Mouse (Mus musculus): ENCODE measurements around the gene Gsk3a. TPM values are rescaled to one million over a fixed set of nuclear protein-coding genes. Genes with fewer than 3 reads are reported as not detected.

Gene Gsk3a
- polyA plus RNA-seq, 1 experiment from 2014 or later, result 13.0 TPM

GRCm38 (mm10) chr7:25246759-25247137 is 9.1 kb upstream of the Gsk3a start:
- Histone ChIP-seq H3K36me3 (peaks cover 43% of the 10 kb centered on the region), H3K4me2 (replicated peaks) (peak overlapping the region; percentile 86), H3K4me3 (replicated peaks) (peak overlapping the region; percentile 97), H3K9ac (peak overlapping the region; percentile 90), H3K27ac (replicated peaks) (peak overlapping the region; percentile 99), H3K27me3 (no peaks in the 10 kb centered on the region), H3K4me1 (peaks cover 67% of the 10 kb centered on the region), H3K9me3 (replicated peaks) (no peaks in the 10 kb centered on the region)
- whole genome bisulfite sequencing, result 31% methylated on average over 4 of the region's 4 CpGs
- ATAC-seq (ENCODE audit: insufficient number of reproducible peaks, low FRiP score, low TSS enrichment, low read depth), result no peak

- Histone ChIP-seq H3K4me1 (peaks cover 67% of the 10 kb centered on the region), H3K9ac (peak overlapping the region; percentile 21), H3K4me3 (replicated peaks) (peak overlapping the region; percentile 97), H3K27me3 (no peaks in the 10 kb centered on the region), H3K27ac (replicated peaks) (peak overlapping the region; percentile 99), H3K9me3 (replicated peaks) (no peaks in the 10 kb centered on the region), H3K4me2 (replicated peaks) (peak overlapping the region; percentile 86), H3K36me3 (peaks cover 48% of the 10 kb centered on the region)
- no peak for ATAC-seq (ENCODE audit: insufficient number of reproducible peaks, low FRiP score, low TSS enrichment, low read depth)
- 31% methylated on average over 20 of the region's 20 CpGs for WGBS
Measured at GRCm38 (mm10) chr7:25246079-25246758, 8.6 kb upstream of the Gsk3a start.

GRCm38 (mm10) chr7:25244562-25245369 is 7.1 kb upstream of the Gsk3a start:
- Histone ChIP-seq H3K27me3 (no peaks in the 10 kb centered on the region), H3K4me2 (replicated peaks) (no peak overlapping the region), H3K9ac (no peak overlapping the region), H3K36me3 (peaks cover 49% of the 10 kb centered on the region), H3K4me1 (peaks cover 72% of the 10 kb centered on the region), H3K4me3 (replicated peaks) (no peak overlapping the region), H3K9me3 (replicated peaks) (no peaks in the 10 kb centered on the region), H3K27ac (replicated peaks) (0 out of 2 replicates have a peak overlapping the region, but pooled peaks have one; percentile 22)
- 80% methylated on average over 30 of the region's 30 CpGs for WGBS
- ATAC-seq (ENCODE audit: insufficient number of reproducible peaks, low FRiP score, low TSS enrichment, low read depth), result no peak

GRCm38 (mm10) chr7:25243361-25243760 is 5.7 kb upstream of the Gsk3a start:
- no peaks in the 10 kb centered on the region for H3K27me3 ChIP-seq
- H3K4me1 ChIP-seq, result peaks cover 80% of the 10 kb centered on the region
- H3K9ac ChIP-seq, result no peak overlapping the region
- peaks cover 49% of the 10 kb centered on the region for H3K36me3 ChIP-seq
- H3K4me2 ChIP-seq (replicated peaks), result no peak overlapping the region
- no peak overlapping the region for H3K4me3 ChIP-seq (replicated peaks)
- H3K9me3 ChIP-seq (replicated peaks), result no peaks in the 10 kb centered on the region
- no peak for ATAC-seq (ENCODE audit: insufficient number of reproducible peaks, low FRiP score, low TSS enrichment, low read depth)
- 89% methylated on average over 4 of the region's 4 CpGs for whole genome bisulfite sequencing
- peak overlapping the region; percentile 11; the same call in 1 of the 2 replicates for H3K27ac ChIP-seq (replicated peaks)

GRCm38 (mm10) chr7:25241062-25241461 is 3.4 kb upstream of the Gsk3a start:
- no peaks in the 10 kb centered on the region for H3K9me3 ChIP-seq (replicated peaks)
- peak overlapping the region; percentile 63; the same call in 1 of the 2 replicates for H3K27ac ChIP-seq (replicated peaks)
- no peak overlapping the region for H3K4me3 ChIP-seq (replicated peaks)
- ATAC-seq (ENCODE audit: insufficient number of reproducible peaks, low FRiP score, low TSS enrichment, low read depth), result no peak
- no peaks in the 10 kb centered on the region for H3K27me3 ChIP-seq
- no peak overlapping the region for H3K9ac ChIP-seq
- 27% methylated on average over 2 of the region's 2 CpGs for WGBS
- peaks cover 67% of the 10 kb centered on the region for H3K4me1 ChIP-seq
- no peak overlapping the region for H3K4me2 ChIP-seq (replicated peaks)
- H3K36me3 ChIP-seq, result peaks cover 47% of the 10 kb centered on the region

- Histone ChIP-seq H3K27ac (replicated peaks) (peak overlapping the region; percentile 63; the same call in 1 of the 2 replicates), H3K4me3 (replicated peaks) (no peak overlapping the region), H3K4me1 (peaks cover 67% of the 10 kb centered on the region)
Measured at GRCm38 (mm10) chr7:25240631-25241030, 3.0 kb upstream of the Gsk3a start.

GRCm38 (mm10) chr7:25238829-25239623 is 1.4 kb upstream of the Gsk3a start:
- H3K4me1 ChIP-seq, result peaks cover 63% of the 10 kb centered on the region
- peaks cover 41% of the 10 kb centered on the region for H3K36me3 ChIP-seq
- peak overlapping the region; percentile 70 for H3K4me2 ChIP-seq (replicated peaks)
- peak overlapping the region; percentile 84 for H3K27ac ChIP-seq (replicated peaks)
- peak overlapping the region; percentile 83 for H3K4me3 ChIP-seq (replicated peaks)
- 2% methylated on average over 30 of the region's 30 CpGs for WGBS
- ATAC-seq (ENCODE audit: insufficient number of reproducible peaks, low FRiP score, low TSS enrichment, low read depth), result peak; percentile 35
- no peak overlapping the region for H3K9ac ChIP-seq
- H3K9me3 ChIP-seq (replicated peaks), result no peaks in the 10 kb centered on the region
- H3K27me3 ChIP-seq, result no peaks in the 10 kb centered on the region

More at GRCm38 (mm10) chr7:25240631-25241030, 3.0 kb upstream of the Gsk3a start:
- no peaks in the 10 kb centered on the region for H3K9me3 ChIP-seq (replicated peaks)
- H3K9ac ChIP-seq, result no peak overlapping the region
- ATAC-seq (ENCODE audit: insufficient number of reproducible peaks, low FRiP score, low TSS enrichment, low read depth), result no peak
- no peaks in the 10 kb centered on the region for H3K27me3 ChIP-seq
- H3K4me2 ChIP-seq (replicated peaks), result no peak overlapping the region
- peaks cover 43% of the 10 kb centered on the region for H3K36me3 ChIP-seq
- 63% methylated on average over 7 of the region's 7 CpGs for WGBS

- Histone ChIP-seq H3K4me1 (peaks cover 57% of the 10 kb centered on the region), H3K27me3 (no peaks in the 10 kb centered on the region), H3K27ac (replicated peaks) (peak overlapping the region; percentile 84), H3K9ac (no peak overlapping the region), H3K4me2 (replicated peaks) (peak overlapping the region; percentile 70), H3K4me3 (replicated peaks) (peak overlapping the region; percentile 83), H3K36me3 (peaks cover 43% of the 10 kb centered on the region), H3K9me3 (replicated peaks) (no peaks in the 10 kb centered on the region)
- under 1% methylated on average over 23 of the region's 23 CpGs for WGBS
- peak; percentile 94 for ATAC-seq (ENCODE audit: insufficient number of reproducible peaks, low FRiP score, low TSS enrichment, low read depth)
Measured at GRCm38 (mm10) chr7:25238015-25238706, 510 bp upstream of the Gsk3a start.

GRCm38 (mm10) chr7:25235526-25235925 is 2.1 kb downstream of the Gsk3a start:
- H3K4me2 ChIP-seq (replicated peaks), result no peak overlapping the region
- 83% methylated on average over 5 of the region's 5 CpGs for WGBS
- H3K9ac ChIP-seq, result no peak overlapping the region

GRCm38 (mm10) chr7:25233061-25233460 is 4.6 kb downstream of the Gsk3a start:
- Histone ChIP-seq H3K9ac (no peak overlapping the region), H3K4me1 (peaks cover 28% of the 10 kb centered on the region), H3K9me3 (replicated peaks) (no peaks in the 10 kb centered on the region), H3K4me3 (replicated peaks) (no peak overlapping the region), H3K4me2 (replicated peaks) (no peak overlapping the region), H3K27me3 (no peaks in the 10 kb centered on the region), H3K36me3 (peaks cover 73% of the 10 kb centered on the region), H3K27ac (replicated peaks) (no peak overlapping the region)
- ATAC-seq (ENCODE audit: insufficient number of reproducible peaks, low FRiP score, low TSS enrichment, low read depth), result no peak
- 67% methylated on average over 2 of the region's 2 CpGs for WGBS

More at GRCm38 (mm10) chr7:25235526-25235925, 2.1 kb downstream of the Gsk3a start:
- Histone ChIP-seq H3K4me3 (replicated peaks) (no peak overlapping the region), H3K36me3 (peaks cover 48% of the 10 kb centered on the region), H3K9me3 (replicated peaks) (no peaks in the 10 kb centered on the region), H3K4me1 (peaks cover 43% of the 10 kb centered on the region), H3K27ac (replicated peaks) (no peak overlapping the region), H3K27me3 (no peaks in the 10 kb centered on the region)
- no peak for ATAC-seq (ENCODE audit: insufficient number of reproducible peaks, low FRiP score, low TSS enrichment, low read depth)
